Mouse (Mus musculus) fat pad, adult 2 months (tissue): Measurements from ENCODE around the gene Chia1.
"Not testable (repeated sequence)": the region's sequence is repeated elsewhere in the genome, so short reads cannot be mapped to it uniquely, and the experiment has no call there.

ENCODE experiments used
- DNase-seq: peaks from one replicate; pipeline ENCODE4 v3.0.0-alpha.2; 2011; ENCODE audit warnings: low read depth, low spot score; ENCODE audit errors: extremely low read depth

Gene Chia1

DNA sequence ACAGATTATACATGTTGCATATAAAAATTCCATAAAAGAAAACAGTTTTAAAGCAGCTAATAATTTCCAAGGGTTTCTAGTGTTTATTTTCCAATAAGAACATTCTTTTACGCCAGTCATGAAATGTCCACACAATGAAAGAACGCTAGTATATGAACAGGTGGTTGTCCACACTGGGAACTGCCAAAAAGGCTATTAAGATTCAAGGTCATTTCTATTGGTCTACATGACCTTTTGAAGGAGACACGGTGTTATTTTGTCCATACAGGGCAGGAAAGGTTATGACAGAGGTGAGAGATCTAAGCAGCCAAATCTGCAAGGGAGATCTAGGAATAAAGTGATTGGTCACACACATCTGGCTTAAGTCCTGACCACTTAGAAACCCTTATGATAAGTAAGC lies at the start of gene Chia1:
Chia1 (plus strand) TSS at position 301 of the 400 bp plus-strand sequence.
- no peak for DNase-seq

GRCm38 (mm10) chr3:106067707-106068106 lies 45.3 kb upstream of the Chia1 start:
- DNase-seq, result not testable (repeated sequence)

DNA sequence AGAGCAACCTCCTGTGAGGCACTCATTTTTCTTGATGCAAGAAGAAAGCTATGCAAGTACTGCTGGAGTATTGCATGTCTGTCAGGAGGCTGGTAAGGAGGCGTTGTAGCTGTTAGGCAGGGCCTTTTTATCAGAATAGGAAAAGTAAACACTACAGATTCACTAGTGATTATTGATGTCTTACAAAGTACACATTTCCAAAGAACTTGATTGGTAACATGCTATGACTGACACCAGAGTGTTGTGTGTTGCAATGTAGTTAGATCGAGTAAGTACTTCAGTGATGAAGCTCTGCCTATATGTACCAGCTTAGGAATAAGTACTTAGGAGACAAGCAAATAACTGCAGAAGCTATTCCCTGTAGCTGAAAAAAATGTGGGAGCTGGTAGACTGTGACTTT lies 42.0 kb upstream of the Chia1 start:
- DNase-seq, result no peak

DNA sequence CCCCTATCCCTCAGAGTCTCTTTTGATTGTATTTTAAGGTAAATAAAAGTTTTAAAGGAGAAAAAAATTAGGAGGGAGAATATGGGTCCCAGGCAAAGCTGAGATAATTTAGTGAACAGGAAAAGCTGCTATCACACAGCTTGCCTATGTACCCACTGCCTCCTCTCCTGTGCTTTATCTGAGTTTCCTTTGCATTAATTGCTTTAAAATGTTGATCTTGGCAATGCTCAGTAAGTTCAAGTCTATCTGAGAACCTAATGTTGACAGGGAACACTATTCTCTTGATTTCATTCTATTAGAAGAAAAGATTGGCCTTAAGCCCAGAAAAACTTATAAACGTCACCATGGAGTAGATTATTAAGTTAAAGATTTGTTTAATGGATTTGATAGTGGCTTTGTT lies 38.2 kb upstream of the Chia1 start:
- no peak for DNase-seq

DNA sequence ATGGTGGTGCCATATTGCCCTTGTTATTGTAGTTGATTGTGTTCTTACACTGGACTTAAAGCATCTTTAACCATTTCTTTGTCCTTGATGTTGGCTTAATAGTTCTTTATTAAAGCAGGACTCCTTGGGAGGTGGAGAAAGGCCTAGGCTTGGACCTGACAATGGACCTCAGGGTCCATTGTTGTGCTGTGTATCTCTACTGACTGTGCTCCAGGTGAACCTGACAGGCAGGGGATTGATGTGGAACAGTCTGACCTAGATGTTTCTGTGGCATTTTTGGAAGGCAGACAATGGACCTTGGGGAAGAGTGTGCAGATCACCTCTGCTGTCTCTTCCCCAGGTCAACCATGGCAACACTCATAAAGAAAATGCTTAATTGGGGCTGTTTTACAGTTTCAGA lies 14.0 kb downstream of the Chia1 start:
- DNase-seq, result no peak

DNA sequence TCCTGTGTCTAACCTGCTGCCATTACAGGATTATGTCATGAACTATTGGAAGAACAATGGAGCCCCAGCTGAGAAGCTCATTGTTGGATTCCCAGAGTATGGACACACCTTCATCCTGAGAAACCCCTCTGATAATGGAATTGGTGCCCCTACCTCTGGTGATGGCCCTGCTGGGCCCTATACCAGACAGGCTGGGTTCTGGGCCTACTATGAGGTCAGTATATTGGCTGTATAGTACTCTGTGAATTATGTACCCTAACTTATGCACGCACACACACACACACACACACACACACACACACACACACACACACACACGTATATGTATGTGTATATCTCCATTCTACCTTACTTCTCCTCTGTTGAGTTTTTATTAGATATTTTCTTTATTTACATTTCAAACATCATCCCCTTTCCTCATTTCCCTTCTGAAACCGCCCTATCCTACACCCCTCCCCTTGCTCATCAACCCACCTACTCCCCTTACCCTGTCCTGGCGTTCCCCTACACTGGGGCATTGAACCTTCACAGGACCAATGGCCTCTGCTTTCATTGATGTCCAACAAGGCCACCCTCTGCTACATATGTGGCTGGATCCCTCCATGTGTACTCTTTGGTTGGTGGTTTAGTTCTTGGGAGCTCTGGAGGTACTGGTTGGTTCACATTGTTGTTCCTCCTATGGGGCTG lies 15.9 kb downstream of the Chia1 start:
- no peak for DNase-seq

DNA sequence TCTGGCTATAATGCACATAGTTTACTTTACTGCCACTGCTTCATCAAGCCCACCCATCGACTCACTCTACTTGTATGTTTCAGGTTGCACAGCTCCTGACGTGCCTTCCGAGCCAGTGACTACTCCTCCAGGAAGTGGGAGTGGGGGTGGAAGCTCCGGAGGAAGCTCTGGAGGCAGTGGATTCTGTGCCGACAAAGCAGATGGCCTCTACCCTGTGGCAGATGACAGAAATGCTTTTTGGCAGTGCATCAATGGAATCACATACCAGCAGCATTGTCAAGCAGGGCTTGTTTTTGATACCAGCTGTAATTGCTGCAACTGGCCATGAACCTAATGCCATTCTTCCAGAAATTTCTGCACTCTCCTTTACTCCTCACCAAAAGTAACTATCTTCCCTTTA lies 18.7 kb downstream of the Chia1 start:
- no peak for DNase-seq

DNA sequence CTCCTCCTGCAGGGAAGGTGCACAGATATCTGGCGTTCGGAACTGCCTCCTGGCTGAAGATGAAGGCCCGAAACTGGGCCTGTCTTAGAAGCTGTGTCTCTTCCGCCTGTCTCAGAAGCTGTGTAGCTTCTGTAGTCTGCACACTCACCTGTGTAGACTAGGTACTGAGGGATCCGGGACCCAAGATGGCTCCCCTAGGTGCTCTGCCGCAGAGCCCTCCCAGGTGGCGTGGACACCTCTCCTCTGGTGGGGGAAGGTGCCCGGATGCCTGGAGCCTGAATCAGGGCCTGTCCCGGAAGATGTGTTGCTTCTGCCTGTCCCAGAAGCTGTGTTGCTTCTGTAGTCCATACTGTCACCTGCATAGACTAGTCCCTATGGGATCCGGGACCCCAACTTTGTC lies 31.1 kb downstream of the Chia1 start:
- no peak for DNase-seq

- no peak for DNase-seq
Observed at GRCm38 (mm10) chr3:106154413-106154812, 41.4 kb downstream of the Chia1 start.

DNA sequence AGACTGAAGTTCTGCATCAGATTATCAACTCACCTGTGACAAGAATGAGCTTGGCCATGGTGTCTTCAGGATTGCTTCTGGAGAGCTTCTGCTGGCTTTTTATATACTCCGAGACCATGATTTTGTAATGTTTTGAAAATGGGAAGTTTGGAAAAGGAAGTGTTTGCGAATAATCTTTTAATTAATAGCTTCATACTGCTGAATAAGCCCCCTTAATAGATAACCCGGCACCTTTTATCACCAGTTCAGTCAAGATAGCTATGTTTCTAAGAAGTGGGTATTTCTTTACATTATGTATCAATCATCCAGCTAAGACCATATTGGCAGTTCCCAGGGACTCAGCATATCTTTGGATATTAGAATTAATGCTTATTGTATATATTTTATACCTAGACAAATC lies 54.4 kb downstream of the Chia1 start, which contains the start of gene Chil3:
Chil3 (minus strand) TSS at position 101 of the 400 bp plus-strand sequence.
- DNase-seq, result no peak

DNA sequence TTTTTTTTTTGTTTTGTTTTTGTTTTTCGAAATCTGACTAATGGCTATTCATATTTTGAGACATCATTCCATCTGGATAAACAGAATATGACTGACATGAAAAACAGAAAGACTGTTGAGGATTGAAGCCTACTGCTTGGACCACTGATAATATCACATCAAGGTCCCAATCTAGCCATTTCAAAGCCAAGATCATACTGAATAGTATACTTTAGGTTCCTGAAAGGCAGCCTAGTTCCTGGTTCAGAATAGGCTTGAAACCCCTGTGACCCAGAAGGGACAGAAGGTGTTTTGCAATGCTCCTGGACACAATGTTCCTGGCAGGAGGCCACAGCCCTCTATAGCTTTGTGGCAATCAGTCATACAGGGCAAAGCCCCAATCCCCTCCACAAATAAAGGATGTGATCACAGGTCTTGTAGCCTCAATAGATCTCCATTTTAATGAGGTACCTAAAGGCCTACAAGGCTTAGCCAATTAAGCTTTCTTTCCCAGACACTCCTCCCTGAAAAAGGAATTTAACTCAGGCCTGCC lies 57.6 kb downstream of the Chia1 start:
- no peak for DNase-seq

GRCm38 (mm10) chr3:106171135-106171731 lies 58.2 kb downstream of the Chia1 start:
- no peak for DNase-seq

GRCm38 (mm10) chr3:106172506-106172905 lies 59.5 kb downstream of the Chia1 start:
- DNase-seq, result peak; percentile 21

DNA sequence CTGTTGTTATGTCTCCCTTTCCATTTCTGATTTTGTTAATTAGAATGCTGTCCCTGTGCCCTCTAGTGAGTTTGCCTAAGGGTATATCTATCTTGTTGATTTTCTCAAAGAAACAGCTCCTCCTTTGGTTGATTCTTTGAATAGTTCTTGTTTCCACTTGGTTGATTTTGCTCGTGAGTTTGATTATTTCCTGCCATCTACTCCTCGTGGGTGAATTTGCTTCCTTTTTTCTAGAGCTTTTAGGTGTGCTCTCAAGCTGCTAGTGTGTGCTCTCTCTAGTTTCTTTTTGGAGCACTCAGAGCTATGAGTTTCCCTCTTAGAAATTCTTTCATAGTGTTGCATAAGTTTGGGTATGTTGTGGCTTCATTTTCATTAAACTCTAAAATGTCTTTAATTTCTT lies 61.9 kb downstream of the Chia1 start:
- DNase-seq, result not testable (repeated sequence)

GRCm38 (mm10) chr3:106177509-106178189 lies 64.6 kb downstream of the Chia1 start:
- DNase-seq, result no peak
